Mouse (Mus musculus): ENCODE data around the gene Gatad2a. TPM values are rescaled to one million over a fixed set of nuclear protein-coding genes. Genes with fewer than 3 reads are reported as not detected.

The Gatad2a gene
- polyA plus RNA-seq, 1 experiment: 79.8 TPM

DNA sequence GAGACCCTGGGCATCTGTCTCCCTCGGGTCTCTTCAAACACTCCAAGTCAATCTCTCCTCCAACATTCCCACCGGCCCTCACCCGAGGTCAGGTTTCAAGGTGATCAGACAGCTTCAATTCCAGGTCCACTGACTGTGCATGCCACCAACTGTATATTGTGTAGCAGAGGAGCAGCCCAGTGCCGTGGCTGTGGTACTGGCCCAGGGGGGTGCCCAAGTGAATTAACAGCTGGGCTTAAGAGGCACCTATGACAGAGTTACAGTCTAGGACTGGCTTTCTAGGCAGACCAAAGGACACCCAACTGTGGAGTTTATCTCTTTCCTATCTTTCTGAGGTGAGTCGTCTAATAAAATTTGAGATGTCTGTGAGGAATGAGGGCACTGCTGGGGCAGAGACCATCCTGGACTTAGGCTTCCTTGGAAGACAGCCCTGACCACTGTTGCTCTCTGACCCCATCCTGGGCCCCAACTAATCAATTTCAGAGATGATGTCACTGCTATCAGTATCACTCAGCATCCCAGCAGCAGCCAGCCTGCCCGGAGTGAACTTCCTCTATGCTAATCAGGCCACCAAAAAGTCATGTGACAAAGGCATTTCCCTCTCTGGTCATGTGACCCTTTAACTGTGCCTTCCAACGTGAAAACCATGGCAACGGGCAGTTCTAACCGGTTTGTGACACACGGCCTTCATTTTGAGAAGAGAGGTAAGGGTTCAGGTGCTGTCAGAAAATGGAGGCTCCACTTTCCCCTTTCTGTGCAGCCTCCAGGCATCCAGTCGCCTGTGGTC, 76.1 kb downstream of the Gatad2a start:
- no peak for TF ChIP-seq GATA1 (IDR thresholded peaks at IDR 0.05; ENCODE audit: low read length)

DNA sequence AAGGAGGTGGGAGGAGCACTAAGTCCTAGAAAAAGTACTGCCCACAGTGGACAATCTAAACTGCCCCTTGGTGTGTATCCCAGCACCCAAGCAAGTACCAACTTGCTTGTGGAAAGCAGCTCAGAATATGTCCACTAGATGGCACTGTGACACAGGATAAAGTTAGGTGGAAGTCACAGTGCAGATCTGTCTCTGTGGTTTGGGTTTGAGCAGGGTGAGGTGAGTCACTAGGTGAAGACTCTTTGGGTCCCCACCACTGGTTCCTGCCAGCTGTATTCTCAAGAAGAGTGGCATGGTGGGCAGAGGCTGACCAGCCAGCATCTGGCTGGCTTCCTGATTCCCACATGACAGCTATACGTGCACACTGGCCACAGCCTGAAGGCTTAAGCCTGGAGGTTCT, 77.2 kb downstream of the Gatad2a start:
- no peak for TF ChIP-seq GATA1 (IDR thresholded peaks at IDR 0.05; ENCODE audit: low read length)

GRCm38 (mm10) chr8:69918506-69918905, 77.7 kb downstream of the Gatad2a start:
- TF ChIP-seq GATA1 (IDR thresholded peaks at IDR 0.05; ENCODE audit: low read length): no peak

- no peak for TF ChIP-seq GATA1 (IDR thresholded peaks at IDR 0.05; ENCODE audit: low read length)
Measured at GRCm38 (mm10) chr8:69915748-69916147, 80.4 kb downstream of the Gatad2a start.

DNA sequence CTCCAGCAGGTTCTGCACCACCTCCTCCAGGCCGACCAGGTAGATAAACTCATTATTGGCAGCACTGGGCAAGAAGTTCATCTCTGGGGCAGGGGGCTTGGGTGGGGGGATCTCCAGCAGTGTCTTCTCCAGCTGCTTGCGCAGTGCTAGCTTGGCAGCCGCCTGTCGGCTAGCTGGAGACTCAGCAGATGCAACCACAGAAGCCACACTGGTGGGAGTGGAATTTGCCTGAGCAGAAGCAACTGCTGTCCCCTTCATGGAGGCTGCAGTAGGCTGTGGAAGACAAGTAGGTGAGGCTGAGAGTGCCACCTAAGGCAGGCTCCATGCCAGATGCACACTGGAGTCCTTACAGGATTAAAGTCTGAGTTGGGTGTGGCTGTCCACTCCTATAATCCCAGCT, 81.7 kb downstream of the Gatad2a start:
- TF ChIP-seq GATA1 (IDR thresholded peaks at IDR 0.05; ENCODE audit: low read length): no peak

DNA sequence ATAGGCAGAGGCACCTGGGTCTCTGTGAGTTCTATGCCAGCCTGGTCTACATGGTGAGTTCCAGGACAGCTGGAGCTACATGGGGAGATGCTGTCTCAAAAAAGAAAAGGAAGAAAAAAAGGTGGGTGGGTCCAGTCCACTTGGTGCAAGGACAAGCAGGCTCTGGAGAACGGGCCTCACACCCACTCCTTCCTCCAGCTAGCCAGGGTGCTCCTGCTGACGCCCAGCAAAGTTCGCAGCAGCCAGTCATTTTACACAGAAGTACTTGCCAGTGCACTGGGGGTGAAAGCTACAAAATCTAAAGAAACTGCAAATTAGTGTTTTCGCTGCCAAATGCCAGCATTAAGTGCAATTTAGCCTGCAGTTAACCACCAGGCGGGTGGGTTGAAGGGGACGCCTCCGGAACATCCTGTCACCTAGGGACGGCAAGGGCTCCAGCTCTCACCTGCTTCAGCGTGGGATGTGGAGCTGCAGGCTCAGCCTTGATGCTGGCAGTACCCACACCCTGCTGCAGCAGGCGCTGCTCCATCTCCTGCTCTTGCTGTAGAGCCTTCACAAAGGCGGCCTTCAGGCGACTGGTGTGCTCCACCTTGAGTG, 83.6 kb downstream of the Gatad2a start:
- TF ChIP-seq GATA1 (IDR thresholded peaks at IDR 0.05; ENCODE audit: low read length): no peak

DNA sequence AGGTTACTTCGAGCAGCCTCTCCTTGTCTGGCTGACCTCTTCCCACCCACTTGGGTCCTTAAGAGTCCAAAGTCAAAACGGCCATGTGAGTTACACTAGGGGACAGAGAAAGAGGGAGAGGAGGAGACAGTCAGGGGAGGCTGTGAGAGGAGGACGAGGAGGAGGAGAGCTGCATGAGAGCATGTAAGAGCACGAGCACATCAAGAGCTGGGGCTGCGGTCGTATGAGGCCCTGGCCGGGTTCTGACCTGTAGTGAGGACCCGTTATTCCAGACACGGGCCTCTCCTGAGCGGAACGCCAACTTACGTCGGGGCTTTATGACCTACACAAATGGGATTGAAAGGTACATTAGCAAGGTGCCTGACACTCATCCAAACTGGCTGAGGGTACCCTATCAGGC, 84.3 kb downstream of the Gatad2a start:
- TF ChIP-seq GATA1 (IDR thresholded peaks at IDR 0.05; ENCODE audit: low read length): no peak

- TF ChIP-seq GATA1 (IDR thresholded peaks at IDR 0.05; ENCODE audit: low read length): no peak
Measured at GRCm38 (mm10) chr8:69907106-69907505, 89.1 kb downstream of the Gatad2a start.

GRCm38 (mm10) chr8:69906260-69906659, 89.9 kb downstream of the Gatad2a start:
- TF ChIP-seq GATA1 (IDR thresholded peaks at IDR 0.05; ENCODE audit: low read length): no peak

GRCm38 (mm10) chr8:69904096-69904495, 92.1 kb downstream of the Gatad2a start:
- TF ChIP-seq GATA1 (IDR thresholded peaks at IDR 0.05; ENCODE audit: low read length): no peak

GRCm38 (mm10) chr8:69903063-69903542, 93.1 kb downstream of the Gatad2a start:
- no peak for TF ChIP-seq GATA1 (IDR thresholded peaks at IDR 0.05; ENCODE audit: low read length)

- TF ChIP-seq GATA1 (IDR thresholded peaks at IDR 0.05; ENCODE audit: low read length): no peak
Measured at GRCm38 (mm10) chr8:69902163-69903062, 93.8 kb downstream of the Gatad2a start, which contains the start of the genes Tssk6, Ndufa13 and Yjefn3. Tssk6 (plus strand) TSS chr8:69902184. Ndufa13 (minus strand) TSS chr8:69902558. Yjefn3 (minus strand) TSS chr8:69902712.

- TF ChIP-seq GATA1 (IDR thresholded peaks at IDR 0.05; ENCODE audit: low read length): no peak
Measured at GRCm38 (mm10) chr8:69901484-69902162, 94.6 kb downstream of the Gatad2a start.

GRCm38 (mm10) chr8:69900895-69901451, 95.2 kb downstream of the Gatad2a start:
- TF ChIP-seq GATA1 (IDR thresholded peaks at IDR 0.05; ENCODE audit: low read length): no peak

- no peak for TF ChIP-seq GATA1 (IDR thresholded peaks at IDR 0.05; ENCODE audit: low read length)
Measured at GRCm38 (mm10) chr8:69899876-69900275, 96.3 kb downstream of the Gatad2a start.

All from G1E-ER4 (cell line).